Comparison of ENCODE assay signal across 16 mouse cellular contexts in the genomic region with DNA sequence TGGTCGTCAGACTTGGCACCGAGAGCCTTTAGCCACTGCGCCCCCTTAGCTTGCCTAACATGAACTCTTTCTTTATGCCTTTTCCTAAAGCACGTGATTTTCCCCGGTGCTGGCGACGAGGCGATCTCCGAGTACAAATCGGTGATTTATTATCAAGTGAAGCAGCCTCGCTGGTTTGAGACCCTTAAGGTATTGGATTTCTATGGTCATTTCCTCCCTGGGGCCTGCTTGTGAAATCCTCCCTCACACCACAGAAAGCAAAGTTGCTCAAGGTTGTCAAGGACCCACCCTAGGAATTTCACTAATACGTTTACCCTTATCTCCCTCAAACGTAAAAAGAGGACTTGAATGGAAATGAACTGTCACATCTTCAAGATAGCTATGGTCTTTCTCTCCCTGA.
"Had no signal": no experiment of that assay in that cellular context is flagged by ENCODE, and none has a peak within 500 bp of the region (broad histone marks: within the 10 kb centered on the region; RNA-seq: fewer than 3 reads in every experiment).

No protein-coding gene starts in this region.

- H3K27ac ChIP-seq: limb, embryonic 12.5 days; limb, embryonic 15.5 days; liver, embryonic 14.5 days; macrophage had no signal

- H3K9me3 ChIP-seq: limb, embryonic 12.5 days; limb, embryonic 15.5 days had no signal

- H3K4me2 ChIP-seq: limb, embryonic 12.5 days; limb, embryonic 15.5 days; liver, embryonic 11.5 days; lung, embryonic 14.5 days; midbrain, embryonic 11.5 days had no signal

- H3K4me1 ChIP-seq: limb, embryonic 12.5 days; limb, embryonic 15.5 days had no signal

- H3K9ac ChIP-seq: limb, embryonic 12.5 days; limb, embryonic 15.5 days; liver, embryonic 14.5 days; liver, postnatal 0 days; lung, embryonic 14.5 days had no signal

- ATAC-seq: inflammation-experienced regulatory T-cells, adult 6 months; intestine, postnatal 0 days; liver, postnatal 0 days; lung, postnatal 0 days had no signal

- DNase-seq: kidney, postnatal 14 days; left cerebral cortex, postnatal 4 days; liver, postnatal 0 days; lung, embryonic 14.5 days; midbrain, embryonic 14.5 days; thymus, adult 18-20 months; thymus, postnatal 4 days had no signal

- H3K27me3 ChIP-seq: limb, embryonic 12.5 days; limb, embryonic 15.5 days had no signal

- H3K4me3 ChIP-seq: limb, embryonic 12.5 days; limb, embryonic 15.5 days had no signal
